Mouse (Mus musculus) gastrocnemius, adult 18-20 months (tissue): ENCODE measurements around the gene Ndufab1. TPM values are rescaled to one million over a fixed set of nuclear protein-coding genes. Genes with fewer than 3 reads are reported as not detected.
A peak's percentile ranks its signal among the peaks of the same experiment; 100 is the strongest.
"Not testable (repeated sequence)": the region's sequence is repeated elsewhere in the genome, so short reads cannot be mapped to it uniquely, and the experiment has no call there.

Source experiments
- DNase-seq: peaks from one replicate; pipeline ENCODE4 v3.0.0; 2021; ENCODE audit warnings: low spot score
- long read RNA-seq, 2 experiments: library from polyadenylated mRNA; stranded (forward); transcript quantifications; one replicate each; pipeline ENCODE4 v2.0.0; 2021
- total RNA-seq, 2 experiments: library from RNA; stranded (reverse); gene quantifications; 2 replicates each; pipeline ENCODE4 v1.2.3; 2021

The Ndufab1 gene
- total RNA-seq, result 100 to 1,000 TPM; 632 to 667 TPM
- long read RNA-seq, experiment 1, transcript Ndufab1-203 (5 exons, 1,416 nt), result major isoform, 443 of 504 reads
- long read RNA-seq, experiment 1, transcript Ndufab1-201 (5 exons, 3,479 nt), result minor isoform, 24 of 504 reads
- long read RNA-seq, experiment 1, partial matches to known transcripts, result 2 of 504 reads
- long read RNA-seq, experiment 1, other reads (novel, unspliced or antisense), result 34 of 504 reads
- long read RNA-seq, experiment 2, transcript Ndufab1-203 (5 exons, 1,416 nt), result major isoform, 302 of 347 reads
- long read RNA-seq, experiment 2, transcript Ndufab1-201 (5 exons, 3,479 nt), result minor isoform, 15 of 347 reads
- long read RNA-seq, experiment 2, partial matches to known transcripts, result 2 of 347 reads
- long read RNA-seq, experiment 2, other reads (novel, unspliced or antisense), result 21 of 347 reads

- DNase-seq, result peak; percentile 78
Observed at GRCm38 (mm10) chr7:122101747-122102244, at the start of gene Ndufab1. Ndufab1 (minus strand) TSS chr7:122101886.

DNA sequence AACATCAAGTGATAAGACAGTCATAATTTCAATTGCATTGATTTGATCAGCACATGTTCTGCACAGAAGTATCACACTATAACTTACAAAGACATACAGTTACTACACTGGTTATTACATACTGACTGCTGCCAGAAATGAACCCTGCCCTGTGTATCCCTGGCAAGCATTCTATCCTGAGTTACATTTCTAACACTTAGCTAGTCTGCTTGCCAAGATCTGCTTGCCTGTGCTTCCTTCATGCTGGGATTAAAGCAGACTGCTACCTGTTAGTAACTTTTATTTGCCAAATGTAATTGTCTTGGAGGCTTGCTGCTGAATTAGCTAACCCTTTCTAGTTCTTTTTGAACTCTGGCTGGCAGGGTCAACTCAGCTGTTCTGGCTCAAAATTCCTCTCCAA lies 39.3 kb upstream of the Ndufab1 start:
- DNase-seq, result no peak

DNA sequence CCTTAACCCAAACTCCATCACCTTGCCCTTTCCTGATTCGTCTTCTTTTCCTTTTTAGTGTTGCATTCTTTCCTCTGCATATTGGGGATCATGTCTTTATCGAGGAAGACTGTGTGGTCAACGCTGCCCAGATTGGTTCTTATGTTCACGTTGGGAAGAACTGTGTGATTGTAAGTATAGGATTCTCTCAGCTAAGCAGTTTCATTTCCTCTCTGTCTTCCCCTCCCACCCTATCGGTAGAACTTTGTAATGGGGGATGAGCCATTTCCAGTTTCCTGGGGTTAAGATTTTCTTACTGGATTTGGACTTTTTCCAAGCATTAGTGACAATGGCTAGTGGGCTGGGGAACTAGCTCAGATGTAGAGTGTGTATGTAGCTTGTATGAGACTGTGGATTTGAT lies 36.5 kb upstream of the Ndufab1 start:
- no peak for DNase-seq

DNA sequence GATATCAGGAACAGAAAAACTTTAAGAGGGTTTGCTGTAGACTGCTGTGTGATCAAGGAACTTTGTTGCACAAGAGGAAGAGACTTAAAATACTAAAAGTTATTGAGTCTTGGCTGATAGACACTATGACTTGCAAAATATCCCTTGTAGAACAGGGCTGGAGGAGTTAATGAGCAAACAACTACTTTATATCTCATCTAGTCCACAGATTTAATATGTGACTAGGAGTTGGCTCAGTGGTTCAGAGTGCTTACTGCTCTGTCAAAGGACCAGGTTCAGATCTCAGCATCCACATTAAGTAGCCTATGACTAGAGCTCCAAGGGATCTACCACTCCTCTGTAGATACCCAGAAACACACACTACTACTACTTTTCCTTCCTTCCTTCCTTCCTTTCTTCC lies 35.4 kb upstream of the Ndufab1 start:
- no peak for DNase-seq

GRCm38 (mm10) chr7:122135070-122135469 lies 33.4 kb upstream of the Ndufab1 start:
- no peak for DNase-seq

- DNase-seq, result no peak
Observed at GRCm38 (mm10) chr7:122133338-122133625, 31.6 kb upstream of the Ndufab1 start.

GRCm38 (mm10) chr7:122132497-122133337 lies 31.0 kb upstream of the Ndufab1 start, which contains the start of the genes Palb2 and Dctn5:
Palb2 (minus strand) TSS chr7:122132985.
Dctn5 (plus strand) TSS chr7:122133041.
- DNase-seq, result peak; percentile 98

DNA sequence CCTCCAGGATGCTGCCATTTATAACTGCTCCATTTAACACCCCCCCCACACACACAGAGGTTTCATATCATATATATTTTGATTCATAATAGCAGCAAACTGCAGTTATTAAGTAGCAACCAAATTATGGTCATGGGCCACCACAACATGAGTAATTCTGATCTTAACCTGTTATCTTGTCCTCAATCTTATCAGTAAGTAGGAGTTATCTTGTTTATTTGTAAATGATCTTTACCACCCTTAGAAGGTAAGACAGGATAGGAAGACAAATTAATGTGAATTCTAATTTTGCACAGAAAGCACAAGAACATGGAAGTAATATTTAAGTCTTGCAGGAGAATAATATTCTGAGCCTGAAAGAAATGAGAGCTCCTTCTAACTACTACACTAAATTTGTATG lies 30.1 kb upstream of the Ndufab1 start:
- no peak for DNase-seq

GRCm38 (mm10) chr7:122126946-122127345 lies 25.3 kb upstream of the Ndufab1 start:
- DNase-seq, result no peak

GRCm38 (mm10) chr7:122125636-122126035 lies 23.9 kb upstream of the Ndufab1 start:
- DNase-seq, result no peak

DNA sequence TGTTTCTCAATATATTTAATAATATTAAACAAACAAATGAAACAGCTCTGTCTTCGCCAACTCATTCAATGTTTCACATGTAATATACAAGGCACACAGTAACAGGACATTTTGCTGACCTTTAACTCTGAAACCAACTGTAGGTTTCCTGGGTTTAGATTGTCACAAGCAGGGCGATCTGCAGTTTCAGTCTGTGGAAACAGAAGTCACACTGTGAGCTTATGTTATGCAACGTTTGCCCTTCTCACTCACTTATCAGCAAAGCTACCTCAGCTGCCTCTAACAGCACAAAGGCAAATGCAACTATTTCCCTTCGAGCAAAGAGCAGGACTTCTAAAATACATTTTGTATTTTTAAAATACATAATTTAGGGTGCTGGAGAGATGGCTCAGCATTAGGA lies 21.8 kb upstream of the Ndufab1 start:
- no peak for DNase-seq

DNA sequence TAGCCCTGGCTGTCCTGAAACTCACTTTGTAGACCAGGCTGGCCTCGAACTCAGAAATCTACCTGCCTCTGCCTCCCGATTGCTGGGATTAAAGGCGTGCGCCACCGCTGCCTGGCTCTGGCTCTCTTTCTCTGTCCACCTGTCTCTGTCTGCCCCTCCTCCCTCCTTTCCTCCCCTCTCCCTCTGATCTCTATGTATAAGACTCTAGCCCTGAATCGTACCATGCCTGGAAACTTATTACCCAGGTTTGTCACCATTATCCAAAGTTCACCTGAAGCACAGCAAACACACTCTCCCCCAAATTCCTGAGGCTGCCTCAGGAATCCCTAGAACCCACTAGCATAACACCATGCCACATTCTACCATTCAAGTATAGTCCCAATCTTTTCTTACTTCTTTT lies 6.5 kb upstream of the Ndufab1 start:
- no peak for DNase-seq

GRCm38 (mm10) chr7:122101014-122101746 lies 506 bp downstream of the Ndufab1 start:
- not testable (repeated sequence) for DNase-seq

GRCm38 (mm10) chr7:122099222-122099621 lies 2.5 kb downstream of the Ndufab1 start:
- DNase-seq, result peak; percentile 24

DNA sequence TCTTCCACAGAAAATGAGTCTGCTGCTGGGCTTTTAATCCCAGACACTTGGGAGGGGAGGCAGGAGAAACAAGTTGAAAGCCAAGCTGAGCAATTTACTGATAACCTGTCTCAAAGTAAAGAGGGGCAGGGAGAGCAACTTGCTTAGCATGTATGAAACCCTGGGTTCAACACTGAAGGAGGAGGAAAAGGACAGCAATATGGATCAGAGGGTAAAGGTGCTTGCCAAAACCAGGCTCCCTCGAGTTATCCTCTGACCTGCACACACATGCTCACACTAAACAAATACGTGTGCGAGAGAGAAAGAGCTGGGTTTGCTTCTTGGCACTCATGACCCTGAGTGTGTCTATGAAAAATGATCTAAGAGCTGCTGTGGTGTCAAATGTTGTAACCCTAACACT lies 3.7 kb downstream of the Ndufab1 start:
- no peak for DNase-seq

DNA sequence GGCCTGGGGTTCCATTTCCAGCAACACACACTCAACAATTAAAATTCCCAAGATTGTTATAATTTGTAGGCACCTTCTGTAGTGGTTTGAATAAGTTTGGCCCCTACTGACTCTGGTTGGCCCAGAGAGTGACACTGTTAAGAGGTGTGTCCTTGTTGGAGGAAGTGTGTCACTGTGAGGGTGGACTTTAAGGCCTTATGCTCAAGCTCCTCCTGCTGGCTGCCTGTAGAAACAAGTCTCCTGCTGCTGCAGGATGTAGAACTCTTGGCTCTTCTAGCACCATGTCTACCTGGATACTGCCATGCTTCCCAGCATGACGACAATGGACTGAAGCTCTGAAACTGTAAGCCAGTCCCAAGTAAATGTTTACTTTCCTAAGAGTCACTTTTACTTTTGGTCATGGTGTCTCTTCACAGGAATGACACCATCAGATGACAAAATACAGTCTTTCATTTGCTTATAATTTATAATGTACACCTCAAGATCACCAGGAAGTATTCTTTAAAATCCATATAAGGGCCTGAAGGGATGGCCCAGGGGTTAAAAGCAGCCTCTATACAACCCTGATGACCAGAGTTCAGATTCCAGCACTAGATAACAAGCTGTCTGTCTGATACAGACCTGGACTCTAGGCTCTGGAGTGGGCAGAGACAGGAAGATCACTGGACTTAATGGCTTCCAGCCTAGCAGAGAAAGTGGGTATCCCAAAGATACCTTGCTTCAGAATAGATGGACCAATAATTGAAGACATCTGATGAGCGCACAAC lies 6.9 kb downstream of the Ndufab1 start:
- DNase-seq, result no peak

- DNase-seq, result no peak
Observed at GRCm38 (mm10) chr7:122087195-122087982, 14.3 kb downstream of the Ndufab1 start.

- no peak for DNase-seq
Observed at GRCm38 (mm10) chr7:122081071-122081470, 20.6 kb downstream of the Ndufab1 start.

DNA sequence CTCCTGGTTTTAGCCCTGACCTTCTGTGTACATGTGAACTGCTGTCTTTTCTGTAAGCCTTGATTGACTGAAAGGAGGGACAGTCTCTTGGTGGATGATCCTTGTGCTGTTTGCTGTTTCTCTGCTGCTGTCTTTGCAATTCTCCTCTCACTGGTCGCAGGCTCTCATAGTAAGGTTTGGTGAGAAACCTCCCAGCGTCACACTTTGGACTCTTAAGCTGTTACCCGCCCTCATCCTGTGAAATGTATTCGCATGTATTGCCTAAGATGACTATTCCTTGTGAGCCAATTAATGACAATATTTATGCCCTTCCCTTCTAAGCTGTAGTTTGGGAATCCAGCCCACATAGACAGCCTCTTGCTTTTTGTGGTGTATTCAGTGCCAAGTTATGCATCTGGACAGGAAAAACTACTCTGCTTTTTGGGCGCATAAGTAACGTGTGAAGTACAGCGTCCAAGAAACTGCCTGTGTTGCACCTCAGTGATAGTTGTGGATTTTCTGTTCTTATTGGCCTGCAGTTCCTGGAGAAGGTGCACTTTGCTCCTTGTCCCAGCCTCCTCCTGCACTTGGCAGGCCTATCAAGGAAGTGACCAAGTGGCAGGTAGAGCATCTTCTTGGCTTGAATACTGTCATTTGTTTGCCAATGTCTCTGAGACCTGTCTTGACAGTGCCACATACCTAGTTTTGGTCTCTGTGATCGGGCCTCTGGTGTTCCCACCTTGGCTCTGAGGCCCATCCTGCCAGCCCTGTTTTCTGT lies 21.7 kb downstream of the Ndufab1 start:
- DNase-seq, result no peak
